In the genomic region with DNA sequence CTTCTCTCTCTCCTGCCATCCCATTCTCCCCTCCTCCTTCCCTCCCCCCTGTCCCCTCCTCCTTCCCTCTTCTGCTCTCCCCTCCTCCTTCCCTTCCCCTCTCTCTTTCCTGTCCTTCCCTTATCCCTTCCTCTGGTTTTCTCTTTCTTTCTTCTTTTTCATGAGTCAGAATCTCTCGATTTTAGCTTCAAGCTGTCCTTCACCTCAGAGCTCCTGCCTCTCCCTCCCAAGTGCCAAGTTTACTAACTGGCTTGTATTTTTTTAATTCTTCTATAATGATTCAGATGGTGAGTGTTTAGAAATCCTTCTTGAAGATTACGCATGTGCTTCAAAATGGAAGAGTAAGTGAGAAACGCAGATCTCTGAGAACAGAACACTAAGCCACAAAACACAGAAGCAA, we compare ENCODE assay signal across 25 mouse cellular contexts.
DNase-seq lines count a peak whose midpoint lies in the region; ATAC-seq lines count a peak whose summit lies in the region.
"Had no signal": no experiment of that assay in that cellular context is flagged by ENCODE, and none has a peak within 500 bp of the region (broad histone marks: within the 10 kb centered on the region; RNA-seq: fewer than 3 reads in every experiment).

No protein-coding gene starts in this region.

- peak; percentile 37 for DNase-seq in adrenal gland, adult 2 months
- no peak for DNase-seq in adrenal gland, postnatal 4 days (ENCODE audit: low spot score in 2 of 2)
- no peak for DNase-seq in lung, postnatal 14 days
- peak; percentile 31 for DNase-seq in lung, postnatal 25 days (ENCODE audit: low spot score)
- DNase-seq in gastrocnemius, postnatal 25 days: no peak
- no peak for DNase-seq in ovary, postnatal 10 days (ENCODE audit: low spot score)
- DNase-seq: adrenal gland, postnatal 10 days; adrenal gland, postnatal 36 days; cerebellum, adult 11 months; cerebellum, adult 2 months; cerebellum, adult 9-11 months; cerebellum, postnatal 25 days; forebrain, postnatal 0 days; gastrocnemius, postnatal 36 days; heart, adult 2 months had no signal

- H3K9me3 ChIP-seq in lung, embryonic 16.5 days (ENCODE audit: control insufficient read depth, low read length): no peaks in the 10 kb centered on the region
- H3K9me3 ChIP-seq: embryonic facial prominence, embryonic 15.5 days; heart, embryonic 10.5 days; heart, embryonic 13.5 days; hindbrain, embryonic 12.5 days; hindbrain, embryonic 15.5 days had no signal

- H3K9ac ChIP-seq in lung, embryonic 16.5 days (ENCODE audit: low read length): no peak overlapping the region
- H3K9ac ChIP-seq: embryonic facial prominence, embryonic 12.5 days; embryonic facial prominence, embryonic 15.5 days; forebrain, postnatal 0 days; heart, embryonic 13.5 days; hindbrain, embryonic 12.5 days; hindbrain, embryonic 15.5 days had no signal

- no peak overlapping the region for H3K4me2 ChIP-seq in lung, embryonic 16.5 days (ENCODE audit: low read depth, low read length)
- H3K4me2 ChIP-seq: embryonic facial prominence, embryonic 12.5 days; embryonic facial prominence, embryonic 15.5 days; heart, embryonic 13.5 days; hindbrain, embryonic 12.5 days; hindbrain, embryonic 15.5 days had no signal

- no peak for ATAC-seq in lung, embryonic 16.5 days (ENCODE audit: low read depth)
- ATAC-seq: activated CD4-positive, CD25-positive, alpha-beta regulatory T cell, adult 4 months; CD4-positive, CD25-positive, alpha-beta regulatory T cell, adult 4 months; forebrain, embryonic 14.5 days; forebrain, postnatal 0 days had no signal

- no peaks in the 10 kb centered on the region for H3K27me3 ChIP-seq in lung, embryonic 16.5 days (ENCODE audit: control insufficient read depth, insufficient read depth, low read depth, low read length)
- H3K27me3 ChIP-seq: embryonic facial prominence, embryonic 12.5 days; embryonic facial prominence, embryonic 15.5 days; heart, embryonic 13.5 days; hindbrain, embryonic 12.5 days; hindbrain, embryonic 15.5 days had no signal

- WGBS in lung, embryonic 16.5 days: 59% methylated on average over 3 of the region's 3 CpGs

- H3K27ac ChIP-seq in lung, embryonic 16.5 days (ENCODE audit: low read length): peak overlapping the region; percentile 56
- H3K27ac ChIP-seq: embryonic facial prominence, embryonic 12.5 days; embryonic facial prominence, embryonic 15.5 days; heart, adult 2 months; heart, embryonic 10.5 days; heart, embryonic 13.5 days; hindbrain, embryonic 12.5 days; hindbrain, embryonic 15.5 days had no signal

- H3K36me3 ChIP-seq in lung, embryonic 16.5 days (ENCODE audit: control insufficient read depth, insufficient read depth, low read length): no peaks in the 10 kb centered on the region
- H3K36me3 ChIP-seq: embryonic facial prominence, embryonic 12.5 days; embryonic facial prominence, embryonic 15.5 days; heart, embryonic 10.5 days; heart, embryonic 13.5 days; hindbrain, embryonic 12.5 days; hindbrain, embryonic 15.5 days had no signal

- H3K4me3 ChIP-seq in lung, embryonic 16.5 days (ENCODE audit: low read length): no peak overlapping the region
- H3K4me3 ChIP-seq: embryonic facial prominence, embryonic 12.5 days; embryonic facial prominence, embryonic 15.5 days; heart, adult 2 months; heart, embryonic 10.5 days; heart, embryonic 13.5 days; hindbrain, embryonic 12.5 days; hindbrain, embryonic 15.5 days had no signal

- H3K4me1 ChIP-seq in lung, embryonic 16.5 days (replicated peaks; ENCODE audit: control insufficient read depth, insufficient read depth, low read length): peaks cover 53% of the 10 kb centered on the region
- H3K4me1 ChIP-seq: embryonic facial prominence, embryonic 15.5 days; hindbrain, embryonic 15.5 days had no signal

Comparison
In these comparisons a context has a peak if more than half of its experiments do, and no peak if none do; other contexts are left out.
1. DNase-seq: peak in adrenal gland, adult 2 months (single experiment) and lung, postnatal 25 days (single experiment); none in adrenal gland, postnatal 4 days (0 of 2), lung, postnatal 14 days (single experiment), gastrocnemius, postnatal 25 days (single experiment) and ovary, postnatal 10 days (single experiment).